Mouse (Mus musculus): ENCODE measurements around the gene Gtf2b. TPM values are rescaled to one million over a fixed set of nuclear protein-coding genes. Genes with fewer than 3 reads are reported as not detected.
A peak's percentile ranks its signal among the peaks of the same experiment; 100 is the strongest.

Gene Gtf2b
- total and polyA plus RNA-seq, 2 experiments from 2014 or later, result 29.5 to 45.6 TPM

DNA sequence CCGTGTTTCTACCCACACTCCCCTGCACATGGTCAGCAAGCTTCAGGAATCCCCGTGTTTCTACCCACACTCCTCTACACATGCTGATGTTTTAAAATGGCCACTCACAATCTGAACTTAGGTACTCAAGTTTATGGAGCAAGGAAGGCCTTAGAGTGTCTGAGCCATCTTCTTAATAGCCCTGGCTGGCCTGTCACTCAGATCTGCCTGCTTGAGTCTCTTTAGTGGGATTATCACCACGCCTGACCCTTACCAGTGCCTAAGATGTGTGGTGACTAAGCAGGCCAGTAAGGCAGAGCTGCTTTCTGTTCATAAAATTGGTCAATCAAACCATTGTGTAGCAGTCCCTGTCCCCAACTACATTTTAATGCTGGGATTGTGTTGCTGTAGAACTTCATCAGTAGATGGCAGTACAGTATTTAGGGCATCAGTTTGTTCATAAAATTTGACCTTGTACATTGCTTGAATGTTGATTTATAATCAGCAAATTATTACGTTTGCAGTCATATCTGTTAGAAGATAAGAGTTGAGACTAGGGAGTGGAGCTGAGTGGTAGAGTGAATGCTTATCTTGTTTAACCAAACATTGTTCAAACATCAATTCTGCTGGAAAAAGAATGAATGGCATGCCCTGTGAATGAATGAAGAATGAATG is 8.8 kb downstream of the Gtf2b start:
- 79% methylated on average over 4 of the region's 4 CpGs for WGBS
- Histone ChIP-seq H3K4me2 (ENCODE audit: low read depth, low read length, poor library complexity, severe bottlenecking) (no peak overlapping the region), H3K9ac (replicated peaks; ENCODE audit: low read length, poor library complexity, severe bottlenecking) (no peak overlapping the region), H3K36me3 (ENCODE audit: insufficient read depth, low read length) (no peaks in the 10 kb centered on the region), H3K27me3 (ENCODE audit: insufficient read depth, low read length) (no peaks in the 10 kb centered on the region), H3K4me3 (ENCODE audit: low read depth, low read length) (no peak overlapping the region), H3K4me1 (ENCODE audit: insufficient read depth, low read length) (no peaks in the 10 kb centered on the region), H3K9me3 (ENCODE audit: low read length) (no peaks in the 10 kb centered on the region), H3K27ac (ENCODE audit: low read depth, low read length) (no peak overlapping the region)
- TF ChIP-seq CTCF (IDR thresholded peaks at IDR 0.05), result peak; percentile 66
- DNase-seq (ENCODE audit: low spot score), result no peak
- ATAC-seq (ENCODE audit: low FRiP score), result no peak

DNA sequence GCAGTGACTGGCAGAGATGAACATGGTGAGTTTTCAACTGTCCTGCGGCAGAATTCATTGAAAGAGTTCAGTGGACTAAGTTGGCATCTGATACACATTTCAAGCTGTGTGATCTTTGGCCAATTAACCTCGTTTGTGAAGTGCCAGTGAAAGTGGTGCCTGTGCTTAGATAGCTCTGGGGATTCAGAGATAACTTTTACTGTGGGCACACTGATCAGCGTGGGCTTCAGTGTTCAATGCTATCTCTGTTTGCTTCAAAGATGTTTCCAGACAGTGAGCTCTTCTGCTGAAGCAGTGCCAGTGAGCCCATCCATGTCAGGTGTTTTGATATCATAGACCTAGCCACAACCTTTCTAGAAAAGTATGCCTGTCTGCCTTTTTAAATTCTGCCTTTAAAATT is 12.4 kb downstream of the Gtf2b start:
- no peak for ATAC-seq (ENCODE audit: low FRiP score)
- 73% methylated on average over 3 of the region's 3 CpGs for WGBS
- TF ChIP-seq CTCF (IDR thresholded peaks at IDR 0.05), result no peak
- H3K4me2 ChIP-seq (ENCODE audit: low read depth, low read length, poor library complexity, severe bottlenecking), result no peak overlapping the region
- no peaks in the 10 kb centered on the region for H3K27me3 ChIP-seq (ENCODE audit: insufficient read depth, low read length)
- H3K4me1 ChIP-seq (ENCODE audit: insufficient read depth, low read length), result no peaks in the 10 kb centered on the region
- no peak overlapping the region for H3K9ac ChIP-seq (replicated peaks; ENCODE audit: low read length, poor library complexity, severe bottlenecking)
- no peaks in the 10 kb centered on the region for H3K9me3 ChIP-seq (ENCODE audit: low read length)
- no peak for DNase-seq (ENCODE audit: low spot score)
- H3K27ac ChIP-seq (ENCODE audit: low read depth, low read length), result no peak overlapping the region
- no peak overlapping the region for H3K4me3 ChIP-seq (ENCODE audit: low read depth, low read length)
- peaks cover 28% of the 10 kb centered on the region for H3K36me3 ChIP-seq (ENCODE audit: insufficient read depth, low read length)

DNA sequence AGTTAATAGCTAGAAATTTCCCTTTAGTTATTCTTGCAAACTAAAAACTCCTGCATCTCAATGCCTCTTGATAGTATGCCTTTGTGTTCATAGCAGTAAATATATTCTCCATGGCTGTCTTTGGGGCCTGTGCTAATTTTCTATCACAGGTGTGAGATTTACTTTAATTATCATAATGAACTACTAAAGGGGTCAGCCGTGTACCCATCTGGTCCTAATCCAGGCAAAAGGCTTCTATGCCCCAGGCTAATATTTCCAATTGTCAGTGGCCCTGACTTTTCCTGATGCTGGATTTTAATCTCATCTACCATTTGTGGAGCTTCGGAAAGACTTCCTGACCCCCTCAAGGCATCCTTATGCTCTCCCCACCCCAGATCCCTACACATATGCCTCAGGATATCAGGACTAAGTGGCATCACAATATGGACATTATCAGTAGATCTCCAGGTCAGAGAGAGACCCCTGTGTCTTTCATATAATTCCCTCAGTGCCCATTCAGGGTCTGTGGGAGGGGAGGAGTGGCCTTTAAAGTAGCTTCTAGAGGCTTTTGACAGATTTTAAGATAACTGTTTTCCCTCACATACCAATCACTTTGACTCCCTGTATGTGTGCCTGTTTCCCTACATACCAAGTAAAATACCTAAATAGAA is 21.7 kb downstream of the Gtf2b start:
- H3K4me3 ChIP-seq (ENCODE audit: low read depth, low read length), result no peak overlapping the region
- H3K27me3 ChIP-seq (ENCODE audit: insufficient read depth, low read length), result no peaks in the 10 kb centered on the region
- H3K36me3 ChIP-seq (ENCODE audit: insufficient read depth, low read length), result peaks cover 21% of the 10 kb centered on the region
- ATAC-seq (ENCODE audit: low FRiP score) (no peak), DNase-seq (ENCODE audit: low spot score) (no peak)
- H3K4me1 ChIP-seq (ENCODE audit: insufficient read depth, low read length), result no peaks in the 10 kb centered on the region
- WGBS, result 45% methylated on average over 2 of the region's 2 CpGs
- TF ChIP-seq CTCF (IDR thresholded peaks at IDR 0.05), result no peak
- H3K9ac ChIP-seq (replicated peaks; ENCODE audit: low read length, poor library complexity, severe bottlenecking), result no peak overlapping the region
- H3K4me2 ChIP-seq (ENCODE audit: low read depth, low read length, poor library complexity, severe bottlenecking), result no peak overlapping the region
- H3K27ac ChIP-seq (ENCODE audit: low read depth, low read length), result no peak overlapping the region
- no peaks in the 10 kb centered on the region for H3K9me3 ChIP-seq (ENCODE audit: low read length)

DNA sequence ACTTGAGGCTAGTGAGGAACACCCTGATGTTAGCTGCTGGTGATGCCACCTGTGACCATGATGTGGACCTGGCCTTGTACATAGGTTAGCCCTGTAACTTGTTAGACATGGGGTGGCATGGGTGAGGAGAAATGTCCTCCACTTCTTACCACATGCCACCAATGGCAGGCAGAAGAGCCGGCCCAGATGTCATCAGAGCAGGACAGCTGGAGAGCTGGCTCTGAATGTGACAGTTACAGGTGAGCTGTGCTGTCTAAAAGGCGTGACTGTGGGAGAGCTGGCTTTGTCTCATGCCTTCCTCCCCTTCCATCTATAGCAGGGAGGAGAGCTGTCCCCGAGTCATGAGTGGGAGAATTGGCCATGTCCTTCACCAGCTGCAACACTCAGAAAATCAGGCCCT is 30.7 kb downstream of the Gtf2b start:
- peaks cover 41% of the 10 kb centered on the region for H3K36me3 ChIP-seq (ENCODE audit: insufficient read depth, low read length)
- H3K27me3 ChIP-seq (ENCODE audit: insufficient read depth, low read length), result no peaks in the 10 kb centered on the region
- ATAC-seq (ENCODE audit: low FRiP score) (no peak), DNase-seq (ENCODE audit: low spot score) (no peak)
- no peak overlapping the region for H3K4me3 ChIP-seq (ENCODE audit: low read depth, low read length)
- no peak overlapping the region for H3K9ac ChIP-seq (replicated peaks; ENCODE audit: low read length, poor library complexity, severe bottlenecking)
- H3K4me2 ChIP-seq (ENCODE audit: low read depth, low read length, poor library complexity, severe bottlenecking), result no peak overlapping the region
- 95% methylated on average over 3 of the region's 3 CpGs for WGBS
- no peak for TF ChIP-seq CTCF (IDR thresholded peaks at IDR 0.05)
- H3K9me3 ChIP-seq (ENCODE audit: low read length), result no peaks in the 10 kb centered on the region
- H3K27ac ChIP-seq (ENCODE audit: low read depth, low read length), result no peak overlapping the region
- no peaks in the 10 kb centered on the region for H3K4me1 ChIP-seq (ENCODE audit: insufficient read depth, low read length)

DNA sequence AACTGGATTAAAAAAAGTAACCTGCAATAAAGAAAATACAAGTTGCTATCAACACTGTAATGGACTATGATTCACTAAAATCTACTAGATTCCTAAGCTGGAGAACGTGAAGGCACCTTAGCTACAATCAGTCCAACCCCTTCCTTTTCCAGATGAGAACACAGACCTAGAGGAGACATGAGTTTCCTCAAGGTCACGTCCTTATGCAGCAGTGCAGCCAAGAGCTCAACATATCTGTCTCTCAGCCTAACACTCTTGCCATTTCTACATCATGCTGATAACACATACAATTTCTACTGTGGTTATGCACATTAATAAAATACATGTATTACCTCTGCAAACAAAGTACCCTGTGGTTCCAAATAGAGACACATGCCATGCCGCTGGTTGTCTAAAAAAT is 46.7 kb downstream of the Gtf2b start:
- H3K4me3 ChIP-seq (ENCODE audit: low read depth, low read length), result no peak overlapping the region
- H3K9me3 ChIP-seq (ENCODE audit: low read length), result no peaks in the 10 kb centered on the region
- 92% methylated on average over 3 of the region's 3 CpGs for WGBS
- H3K27me3 ChIP-seq (ENCODE audit: insufficient read depth, low read length), result no peaks in the 10 kb centered on the region
- no peaks in the 10 kb centered on the region for H3K4me1 ChIP-seq (ENCODE audit: insufficient read depth, low read length)
- H3K27ac ChIP-seq (ENCODE audit: low read depth, low read length), result no peak overlapping the region
- no peak for TF ChIP-seq CTCF (IDR thresholded peaks at IDR 0.05)
- peaks cover 12% of the 10 kb centered on the region; the same call in 1 of the 2 replicates for H3K36me3 ChIP-seq (ENCODE audit: insufficient read depth, low read length)
- H3K4me2 ChIP-seq (ENCODE audit: low read depth, low read length, poor library complexity, severe bottlenecking), result no peak overlapping the region
- DNase-seq (ENCODE audit: low spot score), result no peak
- ATAC-seq (ENCODE audit: low FRiP score), result no peak
- H3K9ac ChIP-seq (replicated peaks; ENCODE audit: low read length, poor library complexity, severe bottlenecking), result no peak overlapping the region

DNA sequence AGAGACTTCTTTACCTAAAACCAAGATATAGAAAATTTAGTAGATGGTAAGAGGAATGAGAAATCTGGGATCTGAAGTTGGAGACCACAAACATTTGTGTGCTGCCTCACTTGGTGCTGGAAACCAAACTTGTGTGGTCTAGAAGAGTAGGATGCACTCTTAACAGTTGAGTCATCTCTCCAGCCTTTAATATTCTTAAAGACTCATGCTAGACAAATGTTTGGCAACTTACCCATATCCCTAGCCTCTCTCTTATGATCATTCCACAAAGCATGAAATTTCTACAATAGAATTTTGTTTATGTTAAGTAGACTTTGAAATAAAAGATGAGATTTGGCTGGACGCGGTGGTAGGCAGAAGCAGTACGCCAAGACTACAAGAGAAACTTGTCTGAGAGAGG is 52.7 kb downstream of the Gtf2b start:
- no peak overlapping the region for H3K4me3 ChIP-seq (ENCODE audit: low read depth, low read length)
- no peak overlapping the region for H3K4me2 ChIP-seq (ENCODE audit: low read depth, low read length, poor library complexity, severe bottlenecking)
- ATAC-seq (ENCODE audit: low FRiP score), result no peak
- H3K9me3 ChIP-seq (ENCODE audit: low read length), result no peaks in the 10 kb centered on the region
- 0 out of 2 replicates have a peak, but pooled peaks cover 3% of the 10 kb centered on the region for H3K36me3 ChIP-seq (ENCODE audit: insufficient read depth, low read length)
- TF ChIP-seq CTCF (IDR thresholded peaks at IDR 0.05), result no peak
- no peaks in the 10 kb centered on the region for H3K27me3 ChIP-seq (ENCODE audit: insufficient read depth, low read length)
- no peak for DNase-seq (ENCODE audit: low spot score)
- H3K27ac ChIP-seq (ENCODE audit: low read depth, low read length), result no peak overlapping the region
- no peak overlapping the region for H3K9ac ChIP-seq (replicated peaks; ENCODE audit: low read length, poor library complexity, severe bottlenecking)
- 96% methylated on average over 3 of the region's 3 CpGs for WGBS
- no peaks in the 10 kb centered on the region for H3K4me1 ChIP-seq (ENCODE audit: insufficient read depth, low read length)
